Mouse (Mus musculus): Measurements from ENCODE around the gene Brinp1. TPM values are rescaled to one million over a fixed set of nuclear protein-coding genes. Genes with fewer than 3 reads are reported as not detected.

The Brinp1 gene
- total and polyA plus RNA-seq, 2 experiments from 2014 or later: 56.4 to 74.6 TPM

- Histone ChIP-seq H3K4me2 (ENCODE audit: low read depth) (no peak overlapping the region), H3K4me1 (ENCODE audit: insufficient read depth) (no peaks in the 10 kb centered on the region), H3K36me3 (ENCODE audit: insufficient read depth) (no peaks in the 10 kb centered on the region), H3K4me3 (ENCODE audit: low read depth, low read length) (no peak overlapping the region), H3K9ac (no peak overlapping the region), H3K9me3 (ENCODE audit: low read length) (no peaks in the 10 kb centered on the region), H3K27ac (ENCODE audit: low read depth, low read length) (no peak overlapping the region), H3K27me3 (ENCODE audit: insufficient read depth, low read length) (no peaks in the 10 kb centered on the region)
- no peak for TF ChIP-seq CTCF (IDR thresholded peaks at IDR 0.05; ENCODE audit: low read depth)
- 81% methylated on average over 4 of the region's 4 CpGs for WGBS
- no peak for ATAC-seq
- DNase-seq: no peak
These were observed 63.7 kb downstream of the Brinp1 start for GRCm38 (mm10) chr4:68890526-68890925.

- Histone ChIP-seq H3K9me3 (ENCODE audit: low read length) (no peaks in the 10 kb centered on the region), H3K27me3 (ENCODE audit: insufficient read depth, low read length) (no peaks in the 10 kb centered on the region), H3K4me2 (ENCODE audit: low read depth) (no peak overlapping the region), H3K4me1 (ENCODE audit: insufficient read depth) (no peaks in the 10 kb centered on the region), H3K9ac (no peak overlapping the region), H3K36me3 (ENCODE audit: insufficient read depth) (no peaks in the 10 kb centered on the region), H3K27ac (ENCODE audit: low read depth, low read length) (no peak overlapping the region), H3K4me3 (ENCODE audit: low read depth, low read length) (no peak overlapping the region)
- 76% methylated on average over 2 of the region's 2 CpGs for WGBS
- DNase-seq (no peak), ATAC-seq (no peak)
- no peak for TF ChIP-seq CTCF (IDR thresholded peaks at IDR 0.05; ENCODE audit: low read depth)
These were observed 67.9 kb downstream of the Brinp1 start for GRCm38 (mm10) chr4:68886276-68886675.

DNA sequence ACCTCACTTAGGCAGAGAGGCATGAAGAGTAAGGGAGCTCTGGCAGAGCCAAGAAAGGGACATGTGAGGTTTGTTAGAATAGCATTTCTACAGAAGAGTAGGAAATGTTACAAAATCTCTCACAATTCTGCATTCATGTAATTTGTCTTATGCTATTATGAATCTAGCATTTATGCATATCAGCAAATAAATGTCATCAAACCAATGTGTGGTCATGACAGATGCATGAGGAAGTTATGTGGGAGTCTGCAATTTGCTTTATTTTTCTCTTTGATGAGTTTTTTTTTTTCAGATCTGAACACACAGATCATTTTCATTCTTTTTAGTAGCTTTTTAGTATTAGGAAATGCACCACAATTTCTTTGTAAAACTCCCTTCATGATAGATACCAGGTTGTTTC lies 82.2 kb downstream of the Brinp1 start:
- no peaks in the 10 kb centered on the region for H3K36me3 ChIP-seq (ENCODE audit: insufficient read depth)
- H3K9ac ChIP-seq: no peak overlapping the region
- no peak for TF ChIP-seq CTCF (IDR thresholded peaks at IDR 0.05; ENCODE audit: low read depth)
- no peak overlapping the region for H3K4me3 ChIP-seq (ENCODE audit: low read depth, low read length)
- no peak overlapping the region for H3K27ac ChIP-seq (ENCODE audit: low read depth, low read length)
- H3K9me3 ChIP-seq (ENCODE audit: low read length): no peaks in the 10 kb centered on the region
- ATAC-seq (no peak), DNase-seq (no peak)
- H3K4me2 ChIP-seq (ENCODE audit: low read depth): no peak overlapping the region
- H3K27me3 ChIP-seq (ENCODE audit: insufficient read depth, low read length): no peaks in the 10 kb centered on the region
- H3K4me1 ChIP-seq (ENCODE audit: insufficient read depth): no peaks in the 10 kb centered on the region

DNA sequence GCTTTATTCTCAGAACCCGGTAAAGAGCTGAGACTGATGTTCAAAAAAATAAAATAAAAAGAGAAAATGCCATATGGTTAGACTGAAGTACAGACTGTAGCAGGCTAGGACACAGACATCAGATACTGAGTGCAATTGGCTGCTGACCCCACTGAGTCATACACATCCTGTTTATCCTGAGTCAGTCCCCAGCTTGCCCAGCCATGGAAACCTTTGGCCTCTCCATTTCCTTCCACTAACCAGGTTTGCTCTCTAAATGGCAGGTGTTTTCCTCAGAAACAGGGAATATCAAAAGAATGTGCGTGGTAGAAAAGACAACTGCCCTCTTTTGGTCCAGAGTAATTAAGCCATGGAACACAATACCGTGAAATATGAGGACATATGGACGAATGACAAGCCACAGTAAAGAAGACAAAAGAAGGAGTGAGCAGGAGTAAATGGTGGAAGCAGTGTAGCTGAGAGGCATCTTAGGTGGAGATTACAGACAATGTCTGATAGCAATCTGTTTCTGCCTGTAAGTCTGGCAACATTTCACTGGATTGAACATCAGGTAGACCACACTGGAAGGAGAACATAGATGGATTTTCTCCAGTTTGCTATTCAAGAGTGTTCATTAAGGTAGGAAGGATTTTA lies 88.9 kb downstream of the Brinp1 start:
- 70% methylated on average over 4 of the region's 4 CpGs for WGBS
- H3K36me3 ChIP-seq (ENCODE audit: insufficient read depth): no peaks in the 10 kb centered on the region
- no peak overlapping the region for H3K9ac ChIP-seq
- no peak for TF ChIP-seq CTCF (IDR thresholded peaks at IDR 0.05; ENCODE audit: low read depth)
- ATAC-seq: no peak
- H3K4me2 ChIP-seq (ENCODE audit: low read depth): no peak overlapping the region
- H3K27me3 ChIP-seq (ENCODE audit: insufficient read depth, low read length): no peaks in the 10 kb centered on the region
- DNase-seq: no peak
- no peak overlapping the region for H3K4me3 ChIP-seq (ENCODE audit: low read depth, low read length)
- no peak overlapping the region for H3K27ac ChIP-seq (ENCODE audit: low read depth, low read length)
- H3K9me3 ChIP-seq (ENCODE audit: low read length): no peaks in the 10 kb centered on the region
- no peaks in the 10 kb centered on the region for H3K4me1 ChIP-seq (ENCODE audit: insufficient read depth)

- 96% methylated on average over 2 of the region's 2 CpGs for WGBS
- Histone ChIP-seq H3K4me1 (ENCODE audit: insufficient read depth) (no peaks in the 10 kb centered on the region), H3K27ac (ENCODE audit: low read depth, low read length) (no peak overlapping the region), H3K27me3 (ENCODE audit: insufficient read depth, low read length) (no peaks in the 10 kb centered on the region), H3K4me3 (ENCODE audit: low read depth, low read length) (no peak overlapping the region), H3K36me3 (ENCODE audit: insufficient read depth) (no peaks in the 10 kb centered on the region), H3K4me2 (ENCODE audit: low read depth) (no peak overlapping the region), H3K9ac (no peak overlapping the region), H3K9me3 (ENCODE audit: low read length) (no peaks in the 10 kb centered on the region)
- DNase-seq: no peak
- no peak for ATAC-seq
- TF ChIP-seq CTCF (IDR thresholded peaks at IDR 0.05; ENCODE audit: low read depth): no peak
These were observed 89.5 kb downstream of the Brinp1 start for GRCm38 (mm10) chr4:68864668-68865067.

DNA sequence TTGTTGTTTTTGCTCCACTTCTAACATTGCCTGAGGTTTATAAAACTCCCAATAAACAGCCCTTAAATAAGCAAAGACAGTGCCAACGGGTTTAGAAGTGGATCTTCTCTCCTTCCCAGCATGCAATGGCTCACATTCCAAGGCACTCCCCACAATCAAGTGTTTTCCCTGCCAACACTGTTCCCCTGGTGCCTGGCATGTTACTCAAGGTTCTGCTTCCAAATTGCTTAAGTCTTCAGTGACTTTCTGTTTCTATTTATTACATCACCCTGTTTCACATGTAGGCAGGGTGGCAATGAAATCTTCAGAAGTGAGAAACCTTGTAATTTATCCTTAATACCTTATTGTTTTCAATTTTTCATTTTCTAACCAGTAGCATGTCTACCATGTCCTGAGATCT lies 97.3 kb downstream of the Brinp1 start:
- no peaks in the 10 kb centered on the region for H3K27me3 ChIP-seq (ENCODE audit: insufficient read depth, low read length)
- TF ChIP-seq CTCF (IDR thresholded peaks at IDR 0.05; ENCODE audit: low read depth): no peak
- no peak overlapping the region for H3K4me3 ChIP-seq (ENCODE audit: low read depth, low read length)
- WGBS: 56% methylated on average over 1 of the region's 1 CpGs
- no peak for ATAC-seq
- no peak overlapping the region for H3K4me2 ChIP-seq (ENCODE audit: low read depth)
- H3K9me3 ChIP-seq (ENCODE audit: low read length): no peaks in the 10 kb centered on the region
- no peak for DNase-seq
- H3K4me1 ChIP-seq (ENCODE audit: insufficient read depth): no peaks in the 10 kb centered on the region
- no peaks in the 10 kb centered on the region for H3K36me3 ChIP-seq (ENCODE audit: insufficient read depth)
- no peak overlapping the region for H3K9ac ChIP-seq
- no peak overlapping the region for H3K27ac ChIP-seq (ENCODE audit: low read depth, low read length)

DNA sequence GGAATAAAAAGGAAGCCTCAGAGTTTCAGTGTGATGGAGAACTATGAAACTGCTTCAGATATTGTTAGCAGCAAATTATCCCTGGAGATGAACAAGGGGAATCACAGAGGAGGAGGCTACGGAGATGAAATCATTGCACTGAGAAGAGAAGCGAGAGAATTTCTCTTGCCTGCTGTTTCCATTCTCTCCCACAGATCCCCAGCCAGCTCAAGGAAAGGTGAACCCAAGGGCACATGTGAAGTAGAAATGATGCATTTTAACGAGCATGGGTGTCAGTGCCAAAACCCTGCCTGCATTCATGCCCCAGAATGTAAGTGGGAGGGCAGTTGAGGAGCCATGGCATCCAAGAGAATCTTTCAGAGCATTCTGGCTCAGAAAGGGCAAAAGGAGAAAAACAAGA lies 104.5 kb downstream of the Brinp1 start:
- H3K9me3 ChIP-seq (ENCODE audit: low read length): no peaks in the 10 kb centered on the region
- no peaks in the 10 kb centered on the region for H3K27me3 ChIP-seq (ENCODE audit: insufficient read depth, low read length)
- no peak for TF ChIP-seq CTCF (IDR thresholded peaks at IDR 0.05; ENCODE audit: low read depth)
- H3K36me3 ChIP-seq (ENCODE audit: insufficient read depth): no peaks in the 10 kb centered on the region
- ATAC-seq (peak; percentile 60; the same call in 1 of the 2 replicates), DNase-seq (no peak)
- H3K9ac ChIP-seq: no peak overlapping the region
- H3K4me1 ChIP-seq (ENCODE audit: insufficient read depth): no peaks in the 10 kb centered on the region
- 24% methylated on average over 3 of the region's 3 CpGs for WGBS
- no peak overlapping the region for H3K27ac ChIP-seq (ENCODE audit: low read depth, low read length)
- no peak overlapping the region for H3K4me2 ChIP-seq (ENCODE audit: low read depth)
- H3K4me3 ChIP-seq (ENCODE audit: low read depth, low read length): no peak overlapping the region
